Mouse (Mus musculus): ENCODE results near the gene Frmpd1. TPM values are rescaled to one million over a fixed set of nuclear protein-coding genes. Genes with fewer than 3 reads are reported as not detected.
A peak's percentile ranks its signal among the peaks of the same experiment; 100 is the strongest.

The Frmpd1 gene
- polyA plus RNA-seq, 1 experiment from 2014 or later, result 0.30 TPM

- Histone ChIP-seq H3K4me1 (ENCODE audit: insufficient read depth, low read depth, low read length) (no peaks in the 10 kb centered on the region), H3K9me3 (ENCODE audit: low read length) (no peaks in the 10 kb centered on the region), H3K27me3 (replicated peaks; ENCODE audit: insufficient read depth, low read length) (no peaks in the 10 kb centered on the region), H3K36me3 (ENCODE audit: insufficient read depth, low read length) (no peaks in the 10 kb centered on the region), H3K4me3 (ENCODE audit: low read depth, low read length) (no peak overlapping the region), H3K4me2 (replicated peaks; ENCODE audit: low read depth, low read length) (no peak overlapping the region), H3K9ac (replicated peaks; ENCODE audit: low read depth) (no peak overlapping the region), H3K27ac (ENCODE audit: low read length) (no peak overlapping the region)
- DNase-seq (ENCODE audit: low spot score), result no peak
- no peak for TF ChIP-seq EP300 (IDR thresholded peaks at IDR 0.05)
- TF ChIP-seq CTCF (IDR thresholded peaks at IDR 0.05), result no peak
- 50% methylated on average over 11 of the region's 11 CpGs for WGBS
- no peak for ATAC-seq
These were observed 27.8 kb downstream of the Frmpd1 start for GRCm38 (mm10) chr4:45212342-45213063.

DNA sequence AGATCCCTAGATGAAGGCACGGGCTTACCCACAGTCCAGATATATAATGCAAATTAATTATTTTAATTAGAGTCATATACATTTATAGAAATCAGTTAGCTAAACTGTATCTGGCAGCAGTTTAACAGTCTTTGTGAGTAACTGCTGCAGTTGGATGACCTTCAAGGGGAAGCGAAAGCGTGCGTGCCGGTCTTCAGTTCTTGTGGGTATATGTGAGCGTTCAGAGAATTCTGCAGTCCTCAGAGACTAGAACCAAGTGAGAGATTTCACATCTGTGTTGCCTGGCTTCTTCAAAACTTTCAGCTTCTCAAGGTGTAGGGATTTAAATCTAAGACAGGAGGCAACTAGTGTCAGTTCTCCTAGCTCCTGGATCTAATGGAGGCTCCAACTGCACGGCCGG, 35.3 kb downstream of the Frmpd1 start:
- TF ChIP-seq EP300 (IDR thresholded peaks at IDR 0.05), result no peak
- TF ChIP-seq CTCF (IDR thresholded peaks at IDR 0.05), result no peak
- no peak overlapping the region for H3K27ac ChIP-seq (ENCODE audit: low read length)
- ATAC-seq (no peak), DNase-seq (ENCODE audit: low spot score) (no peak)
- no peak overlapping the region for H3K9ac ChIP-seq (replicated peaks; ENCODE audit: low read depth)
- no peaks in the 10 kb centered on the region for H3K9me3 ChIP-seq (ENCODE audit: low read length)
- 86% methylated on average over 8 of the region's 8 CpGs for WGBS
- H3K36me3 ChIP-seq (ENCODE audit: insufficient read depth, low read length), result no peaks in the 10 kb centered on the region
- no peak overlapping the region for H3K4me2 ChIP-seq (replicated peaks; ENCODE audit: low read depth, low read length)
- H3K4me3 ChIP-seq (ENCODE audit: low read depth, low read length), result no peak overlapping the region
- H3K4me1 ChIP-seq (ENCODE audit: insufficient read depth, low read depth, low read length), result no peaks in the 10 kb centered on the region
- no peaks in the 10 kb centered on the region for H3K27me3 ChIP-seq (replicated peaks; ENCODE audit: insufficient read depth, low read length)

GRCm38 (mm10) chr4:45222395-45222794, 37.7 kb downstream of the Frmpd1 start:
- Histone ChIP-seq H3K4me3 (ENCODE audit: low read depth, low read length) (no peak overlapping the region), H3K36me3 (ENCODE audit: insufficient read depth, low read length) (no peaks in the 10 kb centered on the region), H3K4me1 (ENCODE audit: insufficient read depth, low read depth, low read length) (no peaks in the 10 kb centered on the region), H3K4me2 (replicated peaks; ENCODE audit: low read depth, low read length) (no peak overlapping the region), H3K9ac (replicated peaks; ENCODE audit: low read depth) (no peak overlapping the region), H3K9me3 (ENCODE audit: low read length) (no peaks in the 10 kb centered on the region), H3K27me3 (replicated peaks; ENCODE audit: insufficient read depth, low read length) (no peaks in the 10 kb centered on the region), H3K27ac (ENCODE audit: low read length) (no peak overlapping the region)
- WGBS, result 87% methylated on average over 2 of the region's 2 CpGs
- TF ChIP-seq EP300 (IDR thresholded peaks at IDR 0.05), result no peak
- peak; percentile 10; the same call in 1 of the 2 replicates for TF ChIP-seq CTCF (IDR thresholded peaks at IDR 0.05)
- DNase-seq (ENCODE audit: low spot score) (no peak), ATAC-seq (no peak)

DNA sequence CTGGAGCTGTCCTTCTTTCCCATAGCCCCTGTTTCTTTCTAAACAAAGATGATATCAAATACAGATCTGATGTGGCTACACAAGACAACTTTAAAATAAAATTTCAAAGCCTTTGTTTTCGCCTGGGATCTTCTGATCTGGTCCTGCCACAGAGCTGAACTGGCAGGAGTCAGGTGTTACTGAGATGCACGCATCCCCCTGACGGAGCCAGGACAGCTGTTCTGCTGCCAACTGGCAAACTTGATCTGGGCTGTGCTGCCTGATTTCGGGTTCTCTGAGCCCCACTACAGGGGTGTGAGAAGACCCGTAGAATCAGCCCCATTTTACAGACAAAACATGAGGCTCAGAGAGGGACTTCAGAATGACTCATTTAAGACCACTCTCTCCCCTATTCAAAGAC, 45.6 kb downstream of the Frmpd1 start:
- Histone ChIP-seq H3K27me3 (replicated peaks; ENCODE audit: insufficient read depth, low read length) (no peaks in the 10 kb centered on the region), H3K36me3 (ENCODE audit: insufficient read depth, low read length) (no peaks in the 10 kb centered on the region), H3K4me3 (ENCODE audit: low read depth, low read length) (no peak overlapping the region), H3K4me1 (ENCODE audit: insufficient read depth, low read depth, low read length) (no peaks in the 10 kb centered on the region), H3K27ac (ENCODE audit: low read length) (no peak overlapping the region), H3K4me2 (replicated peaks; ENCODE audit: low read depth, low read length) (no peak overlapping the region), H3K9ac (replicated peaks; ENCODE audit: low read depth) (no peak overlapping the region), H3K9me3 (ENCODE audit: low read length) (no peaks in the 10 kb centered on the region)
- DNase-seq (ENCODE audit: low spot score) (no peak), ATAC-seq (no peak)
- TF ChIP-seq CTCF (IDR thresholded peaks at IDR 0.05), result no peak
- no peak for TF ChIP-seq EP300 (IDR thresholded peaks at IDR 0.05)
- 66% methylated on average over 5 of the region's 5 CpGs for whole genome bisulfite sequencing

DNA sequence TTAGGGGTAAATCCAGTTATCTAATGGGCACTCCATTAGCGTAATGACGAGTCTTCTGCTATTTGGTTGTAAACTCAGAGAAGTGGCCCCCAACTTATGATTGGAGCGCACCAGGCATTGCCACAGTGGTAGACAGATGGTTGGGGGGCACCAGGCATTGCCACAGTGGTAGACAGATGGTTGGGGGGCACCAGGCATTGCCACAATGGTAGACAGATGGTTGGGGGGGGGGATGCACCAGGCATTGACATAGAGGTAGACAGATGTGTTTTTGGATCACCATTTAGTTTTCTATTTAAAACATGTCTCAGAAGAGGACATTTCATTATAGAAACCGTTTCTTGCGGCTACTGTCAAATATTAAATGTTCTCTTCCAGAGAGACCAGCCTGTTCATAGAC, 53.6 kb downstream of the Frmpd1 start:
- H3K9me3 ChIP-seq (ENCODE audit: low read length), result no peaks in the 10 kb centered on the region
- H3K36me3 ChIP-seq (ENCODE audit: insufficient read depth, low read length), result no peaks in the 10 kb centered on the region
- no peak for ATAC-seq
- H3K4me2 ChIP-seq (replicated peaks; ENCODE audit: low read depth, low read length), result no peak overlapping the region
- WGBS, result 93% methylated on average over 5 of the region's 5 CpGs
- TF ChIP-seq EP300 (IDR thresholded peaks at IDR 0.05) (no peak), CTCF (IDR thresholded peaks at IDR 0.05) (no peak)
- H3K4me3 ChIP-seq (ENCODE audit: low read depth, low read length), result no peak overlapping the region
- no peak overlapping the region for H3K9ac ChIP-seq (replicated peaks; ENCODE audit: low read depth)
- no peaks in the 10 kb centered on the region for H3K4me1 ChIP-seq (ENCODE audit: insufficient read depth, low read depth, low read length)
- H3K27ac ChIP-seq (ENCODE audit: low read length), result no peak overlapping the region
- no peak for DNase-seq (ENCODE audit: low spot score)
- H3K27me3 ChIP-seq (replicated peaks; ENCODE audit: insufficient read depth, low read length), result no peaks in the 10 kb centered on the region

DNA sequence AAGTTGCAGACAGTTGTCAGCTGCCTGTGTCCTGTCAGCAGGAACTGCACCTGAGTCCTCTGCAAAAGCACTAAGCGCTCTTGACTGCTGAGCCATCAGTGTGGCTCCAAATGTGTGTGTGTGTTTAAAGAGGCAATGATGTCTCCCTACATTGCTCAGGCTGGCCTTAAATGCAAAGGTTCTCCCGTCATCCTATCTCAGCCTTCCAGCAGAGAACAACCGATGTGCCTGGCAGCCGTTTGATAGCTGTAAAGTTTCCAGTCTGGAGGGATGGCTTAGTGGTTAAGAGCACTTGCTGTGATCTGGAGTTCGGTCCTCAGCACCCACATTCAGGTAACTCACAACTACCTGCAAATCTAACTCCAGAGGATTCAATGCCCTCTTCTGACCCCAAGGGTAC, 56.7 kb downstream of the Frmpd1 start:
- no peaks in the 10 kb centered on the region for H3K27me3 ChIP-seq (replicated peaks; ENCODE audit: insufficient read depth, low read length)
- no peak overlapping the region for H3K4me3 ChIP-seq (ENCODE audit: low read depth, low read length)
- H3K9me3 ChIP-seq (ENCODE audit: low read length), result no peaks in the 10 kb centered on the region
- no peak overlapping the region for H3K27ac ChIP-seq (ENCODE audit: low read length)
- DNase-seq (ENCODE audit: low spot score) (no peak), ATAC-seq (no peak)
- TF ChIP-seq EP300 (IDR thresholded peaks at IDR 0.05), result no peak
- TF ChIP-seq CTCF (IDR thresholded peaks at IDR 0.05), result no peak
- no peaks in the 10 kb centered on the region for H3K36me3 ChIP-seq (ENCODE audit: insufficient read depth, low read length)
- H3K9ac ChIP-seq (replicated peaks; ENCODE audit: low read depth), result no peak overlapping the region
- H3K4me1 ChIP-seq (ENCODE audit: insufficient read depth, low read depth, low read length), result no peaks in the 10 kb centered on the region
- 63% methylated on average over 5 of the region's 5 CpGs for WGBS
- no peak overlapping the region for H3K4me2 ChIP-seq (replicated peaks; ENCODE audit: low read depth, low read length)
